Mouse (Mus musculus): ENCODE measurements around the gene Reep1.

Gene Reep1

DNA sequence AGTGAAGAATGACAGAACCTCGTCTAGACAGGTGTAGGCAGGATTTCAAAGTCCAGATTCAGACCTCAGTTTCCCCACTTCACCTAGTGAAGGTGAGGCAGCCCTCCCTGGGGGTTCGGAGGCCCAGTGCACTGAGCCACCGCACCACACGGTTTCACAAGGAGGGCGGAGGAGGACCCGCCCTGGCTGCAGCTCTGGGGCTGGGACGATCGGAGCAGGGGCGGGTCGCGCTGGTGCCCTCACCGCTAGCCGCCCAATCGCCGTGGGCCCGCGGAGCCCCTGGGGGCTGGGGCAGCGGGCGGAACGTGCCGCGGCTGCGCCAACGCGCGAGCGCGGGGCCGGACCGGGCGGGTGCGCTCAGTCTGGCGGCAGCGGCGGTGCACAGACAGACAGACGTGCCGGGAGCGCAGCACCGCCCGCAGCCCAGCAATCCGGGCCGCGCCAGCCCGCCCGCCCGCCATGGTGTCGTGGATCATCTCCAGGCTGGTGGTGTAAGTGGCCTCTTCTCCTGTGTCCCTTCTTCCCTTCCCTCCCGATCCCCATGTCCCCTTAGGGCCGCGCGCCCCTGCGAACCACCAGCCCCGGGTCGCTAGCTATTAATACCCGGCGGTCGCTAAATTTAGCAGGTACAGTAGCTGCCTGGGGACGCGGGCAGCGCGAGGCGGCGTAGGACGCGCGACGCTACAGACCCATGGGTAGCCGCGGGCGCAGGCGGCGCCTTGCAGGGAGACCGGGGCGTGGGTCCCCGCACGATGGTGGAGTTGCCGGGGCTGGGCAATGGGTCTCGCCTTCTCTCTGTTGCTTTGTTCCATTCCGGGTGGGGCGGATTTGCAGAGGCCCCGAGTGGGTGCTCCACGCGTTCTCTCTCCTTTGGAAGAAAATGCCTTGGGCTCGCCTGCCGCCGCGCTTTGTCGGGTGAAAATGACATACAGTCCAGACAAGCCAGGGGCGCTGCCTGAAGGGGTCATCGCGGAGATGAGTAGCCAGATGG, at the start of gene Reep1:
TSS of gene Reep1 (plus strand) at position 51 of the 991 bp plus-strand sequence.
- DNase-seq: peak; percentile 74

GRCm38 (mm10) chr6:71658290-71658689, 49.1 kb upstream of the Reep1 start:
- DNase-seq: no peak

- no peak for DNase-seq
Measured at GRCm38 (mm10) chr6:71664511-71664910, 42.9 kb upstream of the Reep1 start.

DNA sequence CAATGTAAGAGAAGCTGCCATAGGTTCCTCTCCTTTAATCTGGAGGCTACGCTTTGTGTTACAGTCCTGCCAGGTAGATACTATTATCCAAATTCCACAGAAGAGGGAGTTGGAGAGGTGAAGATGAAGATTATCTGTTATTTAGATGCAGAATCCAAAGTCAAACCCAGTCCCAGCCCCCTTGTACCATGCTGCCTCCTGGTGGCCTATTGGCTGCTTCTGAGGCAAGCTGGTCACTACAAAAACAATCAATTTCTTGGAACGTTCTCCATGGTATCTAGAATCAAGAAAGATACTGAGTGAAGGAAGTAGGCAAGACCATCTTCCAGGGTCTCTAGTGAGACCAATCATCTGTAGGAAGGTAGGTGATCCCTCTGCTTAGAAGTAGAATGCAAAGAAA, 34.2 kb upstream of the Reep1 start:
- DNase-seq: peak; percentile 79

DNA sequence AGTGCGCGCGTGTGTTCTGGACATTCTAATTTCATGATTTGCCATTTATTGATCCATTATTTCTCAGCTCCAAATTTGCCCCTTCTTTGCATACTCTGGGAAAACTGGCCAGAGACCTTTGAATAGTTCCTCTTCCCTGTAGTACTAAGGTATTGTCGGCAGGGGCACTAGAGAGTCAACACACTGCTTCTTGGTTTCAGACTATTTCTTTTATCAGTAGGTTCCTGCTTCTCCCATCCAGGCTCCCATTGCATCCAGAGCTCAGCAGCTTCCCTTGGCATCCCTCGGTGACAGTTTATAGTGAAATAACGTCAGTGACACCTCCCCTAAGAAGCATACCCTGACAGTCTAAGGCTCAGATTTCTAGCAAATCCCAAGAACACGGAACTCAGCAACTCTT, 28.5 kb upstream of the Reep1 start:
- DNase-seq: no peak

- no peak for DNase-seq
Measured at GRCm38 (mm10) chr6:71695150-71695549, 12.2 kb upstream of the Reep1 start.

- no peak for DNase-seq
Measured at GRCm38 (mm10) chr6:71695599-71695998, 11.8 kb upstream of the Reep1 start.

- DNase-seq: peak; percentile 10
Measured at GRCm38 (mm10) chr6:71706871-71707270, 490 bp upstream of the Reep1 start.

DNA sequence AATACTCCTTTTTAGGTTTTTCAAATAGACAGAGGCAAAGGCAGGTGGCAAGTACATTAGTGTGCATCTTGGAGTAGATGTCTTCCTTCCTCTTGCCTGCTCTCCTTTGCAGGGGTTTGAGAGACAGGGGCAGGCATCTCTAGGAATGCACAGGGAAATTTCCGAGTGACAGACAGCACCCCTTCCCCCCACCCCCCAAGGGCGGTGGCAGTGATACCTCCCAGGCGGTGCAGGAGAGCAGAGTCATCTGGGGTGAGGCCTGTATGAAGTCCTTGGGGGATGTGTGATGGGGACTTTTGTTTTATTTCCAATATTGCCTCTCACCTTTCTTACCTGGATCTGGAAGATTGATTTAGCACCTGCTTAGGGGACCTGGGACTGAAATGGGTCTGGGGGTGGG, 1.2 kb downstream of the Reep1 start:
- DNase-seq: peak; percentile 27

DNA sequence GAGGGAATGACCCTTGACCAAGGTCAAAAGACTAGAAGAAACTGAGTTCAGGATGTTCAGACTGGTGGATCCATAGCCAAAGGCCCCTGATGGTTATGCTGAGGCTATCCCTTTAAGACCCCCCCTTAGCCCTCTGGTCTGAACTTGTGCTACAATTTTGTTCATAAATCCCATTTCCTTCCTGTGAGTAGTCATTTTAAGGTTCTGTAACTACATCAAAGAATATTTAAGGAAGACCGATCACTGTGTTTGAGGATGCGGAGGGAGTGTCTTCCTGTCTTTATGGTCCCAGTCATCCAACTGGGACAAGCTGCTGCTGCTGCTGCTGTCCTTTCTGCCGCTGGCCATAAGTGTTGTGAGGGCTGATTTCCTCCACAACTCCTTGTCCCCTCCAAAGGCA, 3.0 kb downstream of the Reep1 start:
- no peak for DNase-seq

DNA sequence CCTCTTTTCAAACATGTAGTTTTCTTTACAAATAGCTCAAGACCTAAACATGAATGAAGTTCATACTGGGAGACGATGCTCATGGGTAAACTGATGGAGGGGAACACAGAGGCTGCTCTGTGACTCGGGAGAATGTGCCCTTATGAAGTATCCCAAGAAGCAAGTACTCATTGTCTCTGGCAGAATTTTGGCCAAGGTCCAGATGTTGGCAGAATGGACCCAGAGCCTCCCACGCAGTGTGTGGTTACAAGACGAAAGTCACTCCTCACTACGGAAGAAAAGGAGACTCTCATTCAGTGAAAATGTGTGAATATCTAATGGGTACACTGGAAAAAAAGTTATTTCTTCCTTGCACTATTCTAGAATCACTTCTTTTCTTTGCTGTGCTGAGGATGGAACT, 3.8 kb downstream of the Reep1 start:
- peak; percentile 2 for DNase-seq

GRCm38 (mm10) chr6:71713532-71713931, 6.2 kb downstream of the Reep1 start:
- peak; percentile 12 for DNase-seq

- no peak for DNase-seq
Measured at GRCm38 (mm10) chr6:71715006-71715405, 7.6 kb downstream of the Reep1 start.

DNA sequence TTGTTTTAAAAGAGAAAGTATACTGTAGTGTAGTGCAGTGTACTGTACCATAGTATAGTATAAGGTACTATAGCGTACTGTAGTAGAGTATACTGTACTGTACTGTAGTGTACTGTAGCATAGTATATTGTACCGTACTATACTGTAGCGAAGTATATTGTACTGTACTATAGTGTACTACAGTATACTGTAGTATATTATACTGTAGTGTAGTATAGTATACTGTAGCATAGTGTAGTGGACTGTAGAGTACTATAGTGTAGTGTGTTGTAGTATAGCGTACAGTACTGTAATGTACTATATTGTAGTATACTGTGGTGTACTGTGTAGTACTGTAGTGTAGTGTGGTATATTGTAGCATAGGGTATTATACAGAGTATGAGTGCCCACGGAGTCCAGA, 9.1 kb downstream of the Reep1 start:
- DNase-seq: no peak

DNA sequence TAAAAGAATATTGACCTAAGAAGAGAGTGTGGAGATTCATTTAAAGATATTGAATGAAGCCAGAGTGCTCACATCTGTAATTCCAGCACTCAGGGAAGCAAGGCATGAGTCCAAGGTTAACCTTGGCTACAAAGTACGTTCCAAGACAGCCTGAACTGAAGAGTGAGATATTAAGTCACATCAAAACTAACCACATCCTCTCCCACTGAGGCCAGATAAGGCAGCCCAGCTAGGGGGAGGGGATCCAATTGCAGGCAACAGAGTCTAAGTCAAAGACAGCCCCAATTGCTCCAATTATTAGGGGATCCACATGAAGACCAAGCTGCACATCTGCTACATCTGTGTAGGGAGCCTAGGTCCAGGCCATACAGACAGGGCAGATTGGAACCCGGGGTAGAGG, 11.0 kb downstream of the Reep1 start:
- no peak for DNase-seq

GRCm38 (mm10) chr6:71719302-71719701, 11.9 kb downstream of the Reep1 start:
- DNase-seq: no peak

- no peak for DNase-seq
Measured at GRCm38 (mm10) chr6:71722988-71723387, 15.6 kb downstream of the Reep1 start.

- DNase-seq: no peak
Measured at GRCm38 (mm10) chr6:71723555-71723954, 16.2 kb downstream of the Reep1 start.

DNA sequence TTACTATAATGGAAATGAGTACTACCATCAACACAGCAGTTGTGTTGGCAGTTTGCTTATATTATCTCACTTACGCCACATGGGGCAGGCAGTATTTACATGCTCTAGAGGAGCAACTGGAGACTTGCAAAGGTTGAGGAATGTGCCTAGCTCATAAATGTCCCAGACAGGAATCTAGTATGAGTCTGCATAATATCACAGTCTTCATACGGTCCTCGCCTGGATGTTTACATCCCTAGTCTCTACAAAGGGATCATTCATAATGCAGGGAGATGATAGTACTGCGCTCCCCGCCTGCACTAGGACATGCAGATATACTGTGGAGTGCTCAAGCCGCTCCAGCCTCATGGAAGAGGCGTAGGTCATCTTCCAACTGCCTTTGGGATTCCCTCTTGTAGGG, 19.3 kb downstream of the Reep1 start:
- DNase-seq: no peak

DNA sequence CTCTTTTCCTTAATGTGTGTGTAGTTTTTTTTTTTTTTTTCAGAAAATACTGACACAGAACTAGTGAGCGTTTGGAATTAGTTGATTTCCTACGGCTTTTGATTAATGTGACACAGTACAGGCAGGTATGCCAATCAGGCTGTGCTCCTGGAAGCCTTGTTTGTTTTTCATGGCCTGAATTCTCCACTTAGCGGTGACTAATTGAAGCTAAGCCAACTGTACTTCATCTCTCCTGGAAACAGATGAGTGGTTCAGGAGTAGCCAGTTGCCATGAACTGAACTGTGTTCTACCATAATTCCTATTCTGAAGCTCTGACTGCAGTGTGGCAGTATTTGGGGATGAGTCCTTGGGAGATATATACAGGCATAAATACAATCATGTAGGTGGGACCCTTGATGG, 20.9 kb downstream of the Reep1 start:
- no peak for DNase-seq

DNA sequence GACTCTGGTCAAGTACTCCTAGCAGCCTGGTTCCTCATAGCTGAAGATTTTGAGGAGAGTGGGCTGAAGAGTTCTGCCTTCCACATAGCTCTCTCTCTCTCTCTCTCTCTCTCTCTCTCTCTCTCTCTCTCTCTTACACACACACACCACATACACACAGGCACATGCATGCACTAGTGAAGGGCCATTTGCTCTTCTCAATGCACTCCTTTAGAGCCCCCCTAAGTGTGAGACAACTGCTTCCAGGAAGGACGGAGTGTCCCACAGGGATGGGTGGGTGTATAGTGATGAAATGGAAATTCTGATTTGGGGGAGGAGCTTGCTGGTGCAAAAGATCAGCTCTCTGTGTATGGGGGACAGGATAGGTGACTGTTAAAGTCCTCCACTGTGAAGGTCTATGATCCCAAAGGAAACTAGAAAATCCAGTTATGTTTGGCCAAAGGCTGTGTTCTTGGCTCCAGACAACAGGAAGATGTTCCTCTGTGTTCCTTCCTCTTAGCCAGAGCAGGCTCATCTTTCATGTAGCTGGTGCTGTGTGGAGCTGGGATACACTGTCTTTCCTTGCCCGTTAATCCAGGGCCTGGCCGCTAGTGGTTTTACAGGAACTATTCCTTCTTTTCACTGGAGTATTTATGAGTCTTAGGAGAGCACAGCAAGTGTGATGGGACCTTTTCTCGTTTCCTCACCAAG, 27.7 kb downstream of the Reep1 start:
- no peak for DNase-seq

GRCm38 (mm10) chr6:71735600-71736010, 28.2 kb downstream of the Reep1 start:
- peak; percentile 33 for DNase-seq

DNA sequence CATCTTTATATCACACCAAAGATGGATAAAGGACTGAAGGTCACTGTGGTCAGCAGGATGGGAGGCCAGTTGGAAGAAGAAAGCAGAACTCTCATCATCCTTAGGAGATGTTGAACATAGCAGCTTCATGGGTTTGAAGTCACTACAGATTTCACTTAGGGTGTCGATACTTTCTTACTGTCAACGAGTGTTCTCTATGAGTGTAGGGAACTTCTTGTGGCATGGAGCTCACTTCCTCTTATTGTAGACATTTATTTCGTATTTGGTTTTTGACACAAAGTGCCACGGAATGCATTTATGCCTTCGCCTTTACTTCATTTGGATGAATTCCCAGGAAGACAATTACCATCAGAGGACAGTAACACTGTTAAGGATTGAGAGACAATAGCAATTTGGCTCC, 28.7 kb downstream of the Reep1 start:
- DNase-seq: no peak

- DNase-seq: no peak
Measured at GRCm38 (mm10) chr6:71737202-71737601, 29.8 kb downstream of the Reep1 start.

Data from thymus, postnatal 4 days (tissue).